Mouse (Mus musculus) thymus, adult 2 months (tissue): ENCODE results near the gene Rbm25.

Experiments
- CTCF ChIP-seq: fragments of 200-500 bp; IDR thresholded peaks from 2 replicates; pipeline ENCODE4 v1.5.1; 2012; ENCODE audit warnings: mild to moderate bottlenecking, control low read depth, low read length, moderate library complexity, borderline replicate concordance; ENCODE audit not compliant: control insufficient read depth, poor library complexity, insufficient read depth; ENCODE audit errors: extremely low read depth
- POLR2A ChIP-seq: fragments of 200-500 bp; IDR thresholded peaks from 2 replicates; pipeline ENCODE4 v1.6.1; 2012; ENCODE audit warnings: mild to moderate bottlenecking, low read length, control low read depth, moderate library complexity; ENCODE audit not compliant: control insufficient read depth, poor library complexity, insufficient read depth; ENCODE audit errors: extremely low read depth

DNA sequence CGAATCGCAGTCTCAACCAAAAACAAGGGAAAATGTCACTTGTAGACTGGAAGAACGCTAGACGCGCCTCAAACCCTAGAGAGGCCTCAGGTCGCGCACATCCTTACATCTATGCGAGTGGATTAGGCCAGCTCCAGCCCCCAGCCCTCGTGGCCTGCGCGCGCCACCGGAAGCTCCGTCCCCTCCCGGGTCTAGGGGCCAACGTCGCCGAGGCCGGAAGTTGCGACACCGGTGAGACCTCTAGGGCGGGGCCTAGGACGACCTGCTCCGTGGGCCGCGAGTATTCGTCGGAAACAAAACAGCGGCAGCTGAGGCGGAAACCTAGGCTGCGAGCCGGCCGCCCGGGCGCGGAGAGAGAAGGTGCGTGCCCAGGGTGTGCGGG, 56.9 kb downstream of the Rbm25 start, which contains the start of gene Psen1:
- TF ChIP-seq CTCF (0 out of 2 replicates have a peak, but pooled peaks have one; percentile 26), POLR2A (peak; percentile 89)
